Mouse (Mus musculus) adrenal gland, postnatal 25 days (tissue): Measurements from ENCODE around the gene Yme1l1. TPM values are rescaled to one million over a fixed set of nuclear protein-coding genes. Genes with fewer than 3 reads are reported as not detected.

Experiments used
- DNase-seq: peaks from one replicate; pipeline ENCODE4 v3.0.0; 2021; ENCODE audit warnings: mixed read lengths
- long read RNA-seq: library from polyadenylated mRNA; stranded (forward); transcript quantifications from one replicate; pipeline ENCODE4 v2.0.0, GENCODE M21; 2021
- total RNA-seq: library from RNA; stranded (reverse); gene quantifications from 2 replicates; pipeline ENCODE4 v1.2.3, GENCODE M21; 2021

Gene Yme1l1
- 89.8 and 111 TPM in 2 replicates for total RNA-seq
- long read RNA-seq, full-length matches to known transcripts, result 102 of 118 reads
- long read RNA-seq, partial matches to known transcripts, result 9 of 118 reads
- long read RNA-seq, other reads (novel, unspliced or antisense), result 7 of 118 reads

DNA sequence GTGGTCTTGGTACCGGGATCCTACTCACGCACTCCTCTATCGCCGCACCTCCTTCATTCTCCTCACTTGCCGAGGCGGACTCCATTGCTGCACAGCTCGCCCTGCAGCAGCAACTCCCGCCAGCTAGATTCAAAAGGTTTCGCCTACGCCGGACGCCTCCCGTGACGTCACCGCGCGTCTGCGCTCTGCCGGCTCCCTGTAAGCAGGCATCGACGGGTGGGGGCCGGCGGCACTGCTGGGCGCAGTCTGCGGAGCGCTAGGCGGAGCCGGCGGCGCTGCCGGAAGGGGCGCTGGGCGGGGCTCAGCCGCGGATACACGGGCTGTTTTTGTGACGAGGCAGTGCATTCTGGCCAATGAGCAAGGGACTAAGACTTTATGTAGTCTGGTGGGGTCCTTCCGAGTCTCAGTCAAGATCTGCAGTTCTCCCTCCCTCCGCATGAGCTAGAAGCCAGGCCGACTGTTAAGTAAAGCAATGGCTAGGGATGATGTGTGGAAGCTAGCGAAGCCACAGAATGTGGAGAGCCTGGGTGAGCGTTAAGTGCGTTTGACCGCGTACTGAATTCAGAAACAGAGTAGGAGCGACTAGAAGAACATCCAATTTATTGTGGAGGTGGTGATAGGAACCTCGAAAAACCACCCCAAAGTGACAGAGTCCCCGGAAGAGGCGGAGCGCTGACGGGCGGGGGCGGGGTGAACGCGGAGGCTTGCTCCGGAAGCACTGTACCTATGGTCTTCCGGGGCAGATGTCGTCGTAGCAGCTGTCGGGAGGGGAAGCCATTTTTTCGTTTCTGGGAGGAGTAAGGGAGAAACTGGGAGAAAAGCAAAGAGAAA is at the start of gene Yme1l1, which contains the start of gene Mastl:
Gene Yme1l1 (plus strand): TSS at position 593 of the 831 bp plus-strand sequence.
Gene Mastl (minus strand): TSS at position 248 of the 831 bp plus-strand sequence.
- DNase-seq, result peak; percentile 98

DNA sequence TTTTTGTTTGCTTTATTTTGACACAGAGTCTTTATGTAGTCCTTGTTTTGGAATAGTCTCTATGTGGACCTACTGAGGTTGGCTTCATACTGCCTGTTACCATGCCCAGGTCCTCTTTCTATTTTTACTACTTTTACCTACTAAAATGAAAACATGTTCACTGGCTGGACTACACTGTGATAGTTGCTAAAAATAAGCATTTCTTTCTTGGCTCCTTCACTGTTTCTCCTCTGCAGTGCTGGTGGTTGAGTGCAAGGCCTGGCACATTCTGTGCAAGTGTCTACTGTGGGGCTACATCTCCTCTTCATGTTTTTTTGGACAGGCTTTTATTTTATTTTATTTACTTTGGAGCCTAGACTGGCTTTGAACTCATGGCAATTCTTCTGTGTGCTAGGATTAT is 36.6 kb upstream of the Yme1l1 start:
- no peak for DNase-seq

DNA sequence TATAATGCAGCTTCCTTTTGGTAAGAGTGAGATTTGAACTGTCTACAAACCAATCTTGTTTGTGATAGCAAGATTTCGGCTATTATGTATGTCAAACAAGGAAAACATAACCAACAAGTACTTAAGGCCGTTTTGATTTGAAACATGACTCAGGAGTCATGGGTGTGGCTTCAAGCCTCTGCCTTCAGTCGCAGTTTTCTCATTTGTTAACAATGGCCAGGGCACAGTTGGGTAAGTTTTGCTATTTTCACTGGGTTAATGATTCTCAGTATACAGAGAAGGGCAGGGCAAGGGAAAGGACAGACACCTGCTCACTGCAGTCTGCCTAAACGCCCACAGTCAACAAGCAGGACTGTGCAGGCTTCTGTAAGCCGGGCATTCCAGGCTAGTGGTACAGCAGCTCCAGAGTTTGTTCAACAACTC is 959 bp upstream of the Yme1l1 start:
- no peak for DNase-seq

DNA sequence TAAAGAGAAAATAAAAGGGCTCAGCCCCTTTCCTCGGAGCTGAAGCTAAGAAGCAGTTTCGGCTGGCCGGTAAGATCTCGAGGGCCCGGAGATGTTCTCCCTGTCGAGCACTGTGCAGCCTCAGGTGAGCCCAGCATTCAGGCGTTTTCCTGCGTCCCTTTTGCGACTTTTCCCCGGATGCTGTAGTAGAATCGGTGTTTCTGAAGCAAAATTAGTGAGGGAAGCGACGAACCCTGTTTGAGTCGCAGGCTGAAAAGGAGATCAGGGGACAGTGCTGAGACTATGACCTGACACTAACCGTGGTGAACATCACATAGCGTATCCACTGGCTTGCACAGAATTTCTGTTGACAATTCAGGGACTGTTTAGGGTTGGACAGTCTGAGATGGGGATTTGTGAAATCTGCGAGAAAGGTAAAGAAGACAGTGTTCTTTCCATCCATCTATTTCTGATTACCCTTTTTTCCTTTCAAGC is 476 bp downstream of the Yme1l1 start:
- no peak for DNase-seq

DNA sequence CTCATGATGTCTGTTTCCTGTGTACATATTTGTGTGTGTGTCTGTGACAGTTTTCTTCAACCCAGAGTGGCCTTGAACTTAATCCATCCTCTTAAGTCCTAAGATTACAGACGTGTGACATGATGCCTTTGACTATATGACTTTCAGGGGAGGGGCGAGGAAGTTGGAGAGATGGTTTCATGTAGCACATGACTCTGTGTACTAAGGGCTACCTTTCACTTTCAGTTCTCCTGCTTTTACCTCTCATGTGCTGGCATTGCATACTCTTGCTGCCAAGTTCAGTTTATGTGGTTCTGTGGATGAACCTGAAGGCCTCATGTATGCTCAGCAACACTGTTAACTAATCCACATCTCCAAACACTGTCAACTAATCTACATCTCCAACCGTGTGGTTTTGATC is 16.1 kb downstream of the Yme1l1 start:
- DNase-seq, result no peak

DNA sequence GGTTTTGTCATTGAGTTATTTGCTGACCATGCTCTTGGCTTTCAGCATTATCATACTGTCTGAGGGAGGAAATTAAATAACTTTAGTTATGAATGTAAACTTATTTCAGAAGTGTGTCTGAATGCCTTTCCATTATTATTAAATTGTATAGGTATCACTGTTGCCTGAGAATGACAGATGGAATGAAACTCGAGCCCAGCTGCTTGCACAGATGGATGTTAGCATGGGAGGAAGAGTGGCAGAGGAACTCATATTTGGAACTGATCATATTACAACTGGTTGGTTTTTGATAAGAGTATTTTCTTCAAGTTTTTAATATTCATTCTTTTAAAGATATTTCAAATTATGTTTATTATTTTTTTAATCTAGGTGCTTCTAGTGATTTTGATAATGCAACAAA is 38.2 kb downstream of the Yme1l1 start:
- no peak for DNase-seq

DNA sequence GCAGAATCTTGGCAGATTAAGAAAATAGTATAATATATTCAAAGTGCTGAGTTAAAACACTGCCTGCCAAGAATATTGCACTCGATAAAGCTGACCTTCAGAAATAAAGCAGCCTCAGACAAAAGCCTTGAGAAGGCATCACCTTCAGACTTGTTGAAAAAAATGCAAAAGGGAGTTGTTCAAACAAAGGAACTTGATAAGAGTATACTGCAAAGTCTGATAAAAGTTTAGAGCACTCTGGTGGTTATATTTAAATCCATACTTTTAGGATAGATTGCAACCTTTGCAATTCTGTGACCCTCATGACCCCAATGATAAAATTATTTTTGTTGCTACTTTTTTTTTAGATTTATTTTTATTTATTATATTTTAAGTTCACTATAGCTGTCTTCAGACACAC is 44.9 kb downstream of the Yme1l1 start:
- DNase-seq, result no peak

DNA sequence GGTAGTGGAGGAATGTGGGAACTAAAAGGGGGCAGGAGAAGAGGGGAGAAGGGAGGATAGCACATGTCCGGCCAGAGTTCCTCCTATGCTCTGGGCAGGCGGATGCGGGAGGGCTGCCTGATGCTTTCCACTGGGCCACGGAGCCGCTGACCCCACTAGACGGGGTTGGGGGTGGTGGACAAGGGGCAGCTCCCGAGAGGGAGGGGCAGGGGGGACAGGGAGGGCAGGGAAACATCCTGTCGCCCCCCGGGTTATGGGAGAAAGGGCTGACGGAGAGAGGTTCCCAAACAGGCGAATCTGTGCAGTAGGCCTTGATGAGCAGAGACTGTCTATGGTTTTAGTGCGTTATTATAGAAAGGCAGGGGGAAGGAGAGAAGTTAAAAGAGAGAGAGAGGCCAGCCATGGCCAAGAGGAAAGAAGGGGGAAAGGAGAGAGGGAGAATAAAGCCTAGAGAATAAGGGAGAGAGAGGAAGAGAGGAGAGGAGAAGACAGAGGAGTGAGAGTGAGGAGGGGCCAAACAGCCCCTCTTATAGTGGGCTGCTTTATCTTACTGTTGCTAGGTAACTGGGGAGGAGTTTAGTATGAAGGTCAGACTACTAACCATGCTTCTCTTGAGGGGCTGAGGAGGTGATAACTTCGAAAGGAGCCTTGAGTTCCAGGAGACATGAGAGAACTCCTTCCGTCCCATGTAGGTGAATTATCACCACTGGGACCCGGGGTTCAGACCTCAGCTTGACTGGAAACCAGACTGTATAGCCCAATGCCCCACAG is 46.9 kb downstream of the Yme1l1 start:
- no peak for DNase-seq

DNA sequence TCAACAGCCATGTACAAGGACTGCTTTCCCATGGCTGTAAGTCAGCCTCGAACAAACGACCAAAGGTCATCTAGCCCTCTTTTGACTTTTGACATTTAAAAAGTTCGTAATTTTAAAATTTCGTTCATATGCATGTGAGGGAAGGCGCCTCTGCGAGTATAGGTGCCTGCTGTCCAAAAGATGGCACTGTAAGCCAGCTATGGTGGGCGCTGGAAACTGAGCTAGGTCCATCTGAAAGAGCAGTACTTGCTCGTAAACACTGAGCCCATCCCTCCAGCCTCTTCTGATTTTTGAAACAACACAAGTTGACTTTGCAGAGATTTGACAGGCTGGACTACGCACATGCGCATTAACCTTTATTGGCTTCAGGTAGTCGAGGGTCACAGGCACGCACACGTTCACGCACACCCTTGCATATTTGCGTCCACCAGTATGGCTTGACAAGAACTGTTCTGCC is 50.9 kb downstream of the Yme1l1 start, which contains the start of gene 4931423N10Rik:
Gene 4931423N10Rik (plus strand): TSS at position 407 of the 457 bp plus-strand sequence.
- no peak for DNase-seq

DNA sequence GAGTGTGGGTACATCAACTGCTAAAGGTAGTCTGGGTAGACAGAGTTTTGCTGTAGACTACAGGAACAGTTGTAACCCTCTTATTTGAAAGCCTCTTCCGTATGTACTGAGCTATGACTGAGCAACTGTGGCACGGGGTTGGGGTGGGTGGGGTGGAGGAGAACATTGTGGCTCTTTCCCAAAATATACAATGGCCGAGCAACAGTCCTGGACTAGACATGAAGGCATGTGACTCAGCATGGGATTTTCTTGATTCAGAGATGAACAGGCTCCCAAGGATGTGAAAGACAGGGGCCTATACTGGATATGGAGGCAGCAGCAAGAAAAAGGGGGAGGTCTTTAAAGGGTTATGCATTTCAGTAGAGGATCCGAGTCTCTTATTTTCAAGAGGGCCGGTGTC is 57.5 kb downstream of the Yme1l1 start:
- DNase-seq, result no peak

DNA sequence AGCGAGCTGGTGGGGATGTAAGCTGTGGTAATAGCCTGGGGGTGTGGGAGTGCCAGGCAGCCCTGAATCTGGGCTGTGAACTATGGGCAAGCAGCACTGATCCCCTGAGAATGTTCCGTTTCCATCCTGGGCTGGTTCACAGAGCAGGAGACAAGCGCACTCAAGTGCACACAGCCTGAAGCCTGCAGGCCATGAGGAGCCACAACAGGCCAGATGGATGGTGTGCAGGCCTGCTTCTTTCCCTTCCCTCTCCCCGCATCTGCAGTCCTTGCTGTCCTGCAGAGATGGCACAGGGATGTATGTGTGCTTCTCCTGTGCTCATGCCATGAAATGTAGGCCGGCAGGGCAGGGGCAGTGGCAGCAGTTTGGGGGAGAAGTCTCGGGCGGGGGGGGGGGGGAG is 69.0 kb downstream of the Yme1l1 start:
- DNase-seq, result no peak

DNA sequence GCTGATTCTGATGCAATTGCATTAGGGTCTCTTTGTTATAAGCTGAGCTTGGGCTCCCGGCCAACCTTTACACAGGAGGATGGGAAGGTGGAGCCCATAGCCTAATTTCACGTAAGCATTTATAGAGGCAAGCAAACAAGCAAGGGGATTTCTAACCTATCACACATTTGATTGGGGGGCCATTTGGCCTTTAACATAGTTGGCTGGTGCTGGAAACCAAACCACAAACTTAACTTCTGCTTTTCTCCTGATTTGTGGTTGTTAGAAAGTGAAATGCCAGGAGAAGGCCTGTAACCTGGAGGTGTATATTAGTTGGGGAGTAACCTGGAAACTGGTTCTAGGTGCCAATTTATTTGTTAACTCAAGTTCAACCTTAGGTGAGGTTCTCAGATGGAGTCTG is 72.3 kb downstream of the Yme1l1 start:
- no peak for DNase-seq

DNA sequence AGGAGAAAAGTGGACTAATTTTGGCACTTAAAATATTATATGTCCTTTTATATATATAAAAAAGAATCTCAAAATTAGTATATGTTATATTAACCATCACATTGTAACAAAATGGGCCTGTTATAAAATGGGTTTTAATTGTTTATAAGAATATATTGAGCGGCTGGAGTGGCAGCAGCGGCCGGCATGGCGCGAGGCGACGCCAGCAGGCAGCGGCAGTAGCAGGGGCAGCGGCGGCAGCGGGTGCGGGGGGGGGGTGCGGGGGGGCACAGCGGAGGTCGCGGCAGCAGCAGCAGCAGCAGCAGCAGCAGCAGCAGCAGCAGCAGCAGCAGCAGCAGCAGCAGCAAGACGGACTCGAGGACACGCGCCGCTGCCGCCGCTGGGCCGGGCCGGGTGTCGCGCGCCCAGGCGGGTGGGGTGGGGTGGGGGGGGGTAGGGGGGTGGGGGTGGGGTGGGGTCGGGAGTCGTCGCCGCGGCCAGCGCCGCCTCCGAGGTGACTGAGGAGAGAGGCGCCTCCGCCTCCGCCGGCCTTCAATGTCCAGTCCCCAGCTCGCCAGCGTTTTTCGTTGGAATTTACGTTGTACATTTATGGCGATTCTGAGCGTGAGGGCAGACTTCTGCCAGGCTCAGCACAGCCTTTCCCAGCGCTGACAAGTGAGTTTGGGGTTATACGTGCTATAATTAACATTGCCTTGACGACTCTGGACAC is 78.0 kb downstream of the Yme1l1 start:
- peak; percentile 17 for DNase-seq

Other genes starting within 250 kb of the Yme1l1 start
- gene Abi1, start 116.1 kb upstream of the Yme1l1 start, total RNA-seq, result 74.8 and 75.6 TPM in 2 replicates
- gene Acbd5, start 88.2 kb upstream of the Yme1l1 start, total RNA-seq, result 80.9 and 102 TPM in 2 replicates
- 2.4 and 4.1 TPM in 2 replicates for gene Mastl, start 345 bp upstream of the Yme1l1 start, total RNA-seq
- 0.15 and 0.67 TPM in 2 replicates for gene 4931423N10Rik, start 51.1 kb downstream of the Yme1l1 start, total RNA-seq
- gene Nxph2, start 164.9 kb downstream of the Yme1l1 start, total RNA-seq, result not detected in 2 replicates